Mouse (Mus musculus): ENCODE measurements at regions not wholly inside any gene's neighbourhood (a gene's known extent, or its start where the extent isn't known, plus 50 kb on each side); places are given as distances from the start of the nearest gene placed in this dataset.
A peak's percentile ranks its signal among the peaks of the same experiment; 100 is the strongest.

DNA sequence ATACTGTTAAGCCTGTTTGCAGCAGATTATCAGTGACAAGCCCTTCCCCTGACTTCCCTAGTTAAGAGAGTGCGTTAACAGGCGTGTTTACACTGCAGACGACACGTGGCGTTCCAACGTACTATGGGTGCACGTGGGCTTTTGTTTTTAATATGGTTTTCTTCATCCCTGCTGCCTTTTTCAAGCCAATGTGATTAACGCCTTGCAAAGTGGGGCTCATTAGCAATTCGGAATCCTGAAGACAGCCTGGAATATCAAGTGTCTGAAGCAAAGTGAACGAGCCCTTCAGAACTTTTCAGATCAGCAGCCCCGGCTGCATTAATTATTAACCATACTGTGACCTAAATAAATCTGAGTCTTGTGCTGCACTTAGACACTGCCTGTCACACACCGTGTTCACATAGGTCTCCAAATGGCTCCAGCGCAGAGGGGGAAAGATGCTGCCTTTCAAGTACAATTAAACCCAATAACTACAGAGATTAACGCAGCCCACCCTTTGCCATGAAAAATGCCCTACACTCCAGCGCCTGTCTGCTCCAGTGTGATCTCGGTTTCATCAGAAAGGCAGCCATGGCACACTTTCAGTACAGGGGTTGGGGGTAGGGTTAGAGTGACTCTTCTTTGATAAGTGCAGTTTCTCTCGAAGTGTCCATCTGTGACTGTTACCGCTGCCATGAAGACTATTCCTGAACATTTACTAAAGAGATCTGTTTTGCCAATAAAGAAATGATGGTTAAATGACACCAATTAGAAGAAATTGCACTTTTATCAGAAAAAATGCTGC lies 140.7 kb upstream of the Tcerg1l start:
- 37% methylated on average over 18 of the region's 18 CpGs for WGBS
- Histone ChIP-seq H3K27ac (no peak overlapping the region), H3K9ac (no peak overlapping the region), H3K4me3 (no peak overlapping the region), H3K9me3 (replicated peaks) (no peaks in the 10 kb centered on the region), H3K4me2 (0 out of 2 replicates have a peak overlapping the region, but pooled peaks have one; percentile 5), H3K4me1 (peaks cover 19% of the 10 kb centered on the region), H3K36me3 (ENCODE audit: poor library complexity, severe bottlenecking) (no peaks in the 10 kb centered on the region), H3K27me3 (peaks cover 10% of the 10 kb centered on the region)
- ATAC-seq = peak; percentile 41; the same call in 1 of the 2 replicates

DNA sequence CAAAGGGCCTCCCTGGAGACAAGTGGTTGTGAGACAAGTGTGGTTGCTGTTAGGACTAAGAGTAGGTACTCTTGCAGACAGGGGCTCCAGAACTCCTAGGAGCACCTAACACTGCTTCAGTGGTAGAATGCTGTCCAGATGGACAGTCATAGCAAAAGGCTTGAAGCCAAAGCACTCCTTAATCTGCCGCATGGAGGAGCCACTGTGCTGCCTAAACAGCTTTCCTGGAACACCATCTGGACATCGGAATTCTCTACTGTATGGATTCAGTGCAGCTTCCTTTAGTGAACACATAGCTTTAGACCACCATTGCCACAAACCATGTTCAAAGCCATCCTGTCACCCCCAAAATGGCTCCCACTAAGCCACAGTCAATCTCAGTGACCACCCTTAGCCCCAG lies 128.6 kb upstream of the Tcerg1l start:
- Histone ChIP-seq H3K27me3 (no peaks in the 10 kb centered on the region), H3K36me3 (ENCODE audit: poor library complexity, severe bottlenecking) (no peaks in the 10 kb centered on the region)

DNA sequence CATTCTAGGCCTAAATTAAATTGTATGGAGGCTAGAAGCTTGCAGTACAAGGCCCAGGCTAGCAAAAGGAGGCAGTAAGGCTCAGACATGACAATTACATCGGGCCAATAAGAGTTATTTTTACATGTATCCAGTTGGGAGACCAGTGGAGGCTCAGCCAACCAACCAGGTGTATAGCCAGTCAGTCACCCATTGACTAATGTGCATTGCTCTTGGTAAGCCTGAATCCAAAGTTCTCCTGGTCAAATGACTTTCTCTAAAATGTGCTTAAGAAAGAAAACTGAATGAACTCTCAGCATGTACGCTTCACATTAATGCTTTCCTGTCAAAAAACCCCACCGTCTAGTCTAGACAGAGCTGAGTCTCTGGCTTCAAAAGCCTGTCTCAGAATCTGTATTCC lies 127.4 kb upstream of the Tcerg1l start:
- H3K27me3 ChIP-seq = no peaks in the 10 kb centered on the region
- H3K4me1 ChIP-seq = no peaks in the 10 kb centered on the region
- H3K4me2 ChIP-seq = no peak overlapping the region
- H3K27ac ChIP-seq = no peak overlapping the region
- no peak for ATAC-seq
- H3K36me3 ChIP-seq (ENCODE audit: poor library complexity, severe bottlenecking) = no peaks in the 10 kb centered on the region
- WGBS = 74% methylated on average over 3 of the region's 3 CpGs
- no peaks in the 10 kb centered on the region for H3K9me3 ChIP-seq (replicated peaks)
- H3K4me3 ChIP-seq = no peak overlapping the region
- H3K9ac ChIP-seq = no peak overlapping the region

More for the DNA sequence above, 128.6 kb upstream of the Tcerg1l start:
- 95% methylated on average over 2 of the region's 2 CpGs for WGBS
- no peak overlapping the region for H3K4me2 ChIP-seq
- no peaks in the 10 kb centered on the region for H3K9me3 ChIP-seq (replicated peaks)
- no peak overlapping the region for H3K9ac ChIP-seq
- H3K4me3 ChIP-seq = no peak overlapping the region
- no peak for ATAC-seq
- H3K4me1 ChIP-seq = no peaks in the 10 kb centered on the region
- H3K27ac ChIP-seq = no peak overlapping the region

DNA sequence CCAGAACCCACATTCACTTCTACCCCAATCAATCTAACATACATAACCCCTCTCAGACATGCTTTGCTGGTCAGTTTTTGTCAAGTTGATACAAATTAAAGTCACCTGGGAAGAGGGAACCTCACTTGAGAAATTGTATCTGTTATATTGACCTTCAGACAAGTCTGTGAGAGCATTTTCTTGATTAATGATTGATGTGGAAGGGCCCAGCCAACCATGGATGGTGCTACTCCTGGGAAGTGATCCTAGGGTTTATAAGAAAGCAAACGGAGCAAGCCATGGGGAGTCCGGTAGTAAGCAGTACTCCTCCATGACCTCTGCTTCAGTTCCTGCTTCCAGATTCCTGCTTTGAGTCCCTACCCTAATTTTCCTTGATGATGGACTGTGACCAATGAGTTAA lies 116.6 kb upstream of the Tcerg1l start:
- Histone ChIP-seq H3K27ac (no peak overlapping the region), H3K4me1 (no peaks in the 10 kb centered on the region), H3K4me2 (no peak overlapping the region), H3K36me3 (ENCODE audit: poor library complexity, severe bottlenecking) (no peaks in the 10 kb centered on the region), H3K27me3 (no peaks in the 10 kb centered on the region), H3K9ac (no peak overlapping the region), H3K4me3 (no peak overlapping the region), H3K9me3 (replicated peaks) (no peaks in the 10 kb centered on the region)
- WGBS = 89% methylated on average over 2 of the region's 2 CpGs
- ATAC-seq = no peak

DNA sequence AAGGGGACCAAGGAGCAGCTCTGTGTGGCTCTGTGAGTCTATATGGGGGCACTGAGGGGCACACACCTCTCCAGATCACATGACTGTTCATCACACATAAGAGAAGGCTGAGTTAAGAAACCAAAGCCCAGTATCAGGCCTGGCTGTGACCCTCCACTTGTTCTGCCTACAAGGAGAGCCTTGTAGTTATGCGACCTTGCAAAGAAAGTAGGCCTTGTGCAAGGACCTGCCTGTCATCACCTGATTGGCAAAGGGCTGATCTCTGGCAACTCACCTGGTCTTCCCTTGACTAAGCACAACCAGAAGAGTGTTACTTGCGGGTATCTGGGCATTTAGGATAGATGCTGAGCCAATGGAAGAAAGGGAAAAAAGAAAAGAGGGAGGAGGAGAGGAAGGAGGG lies 107.7 kb upstream of the Tcerg1l start:
- Histone ChIP-seq H3K4me3 (no peak overlapping the region), H3K9me3 (replicated peaks) (peaks cover 4% of the 10 kb centered on the region; the same call in 1 of the 2 replicates), H3K27ac (no peak overlapping the region), H3K4me2 (no peak overlapping the region), H3K27me3 (no peaks in the 10 kb centered on the region), H3K36me3 (ENCODE audit: poor library complexity, severe bottlenecking) (no peaks in the 10 kb centered on the region), H3K4me1 (peaks cover 19% of the 10 kb centered on the region), H3K9ac (no peak overlapping the region)
- ATAC-seq = no peak
- 92% methylated on average over 2 of the region's 2 CpGs for WGBS

- no peak overlapping the region for H3K4me3 ChIP-seq
- no peaks in the 10 kb centered on the region for H3K36me3 ChIP-seq (ENCODE audit: poor library complexity, severe bottlenecking)
- ATAC-seq = no peak
- WGBS = 27% methylated on average over 3 of the region's 3 CpGs
- no peak overlapping the region for H3K27ac ChIP-seq
- no peak overlapping the region for H3K4me2 ChIP-seq
- no peak overlapping the region for H3K9ac ChIP-seq
- peaks cover 4% of the 10 kb centered on the region; the same call in 1 of the 2 replicates for H3K9me3 ChIP-seq (replicated peaks)
- H3K27me3 ChIP-seq = no peaks in the 10 kb centered on the region
- H3K4me1 ChIP-seq = peaks cover 19% of the 10 kb centered on the region
Measured at GRCm38 (mm10) chr7:138503986-138504385, 106.5 kb upstream of the Tcerg1l start.

GRCm38 (mm10) chr7:138503016-138503415 lies 105.5 kb upstream of the Tcerg1l start:
- no peak for ATAC-seq
- H3K4me1 ChIP-seq = peaks cover 19% of the 10 kb centered on the region
- no peak overlapping the region for H3K4me2 ChIP-seq
- H3K27ac ChIP-seq = no peak overlapping the region
- H3K27me3 ChIP-seq = no peaks in the 10 kb centered on the region
- H3K9me3 ChIP-seq (replicated peaks) = peaks cover 4% of the 10 kb centered on the region; the same call in 1 of the 2 replicates
- H3K4me3 ChIP-seq = no peak overlapping the region
- no peaks in the 10 kb centered on the region for H3K36me3 ChIP-seq (ENCODE audit: poor library complexity, severe bottlenecking)
- 92% methylated on average over 3 of the region's 3 CpGs for WGBS
- no peak overlapping the region for H3K9ac ChIP-seq

GRCm38 (mm10) chr7:138501347-138502014 lies 104.0 kb upstream of the Tcerg1l start:
- H3K27ac ChIP-seq = peak overlapping the region; percentile 59
- no peak overlapping the region for H3K9ac ChIP-seq
- no peaks in the 10 kb centered on the region for H3K27me3 ChIP-seq
- H3K4me1 ChIP-seq = peaks cover 19% of the 10 kb centered on the region
- no peak overlapping the region for H3K4me3 ChIP-seq
- WGBS = 32% methylated on average over 14 of the region's 14 CpGs
- H3K4me2 ChIP-seq = peak overlapping the region; percentile 10; the same call in 1 of the 2 replicates
- peak; percentile 80 for ATAC-seq
- H3K9me3 ChIP-seq (replicated peaks) = no peaks in the 10 kb centered on the region
- H3K36me3 ChIP-seq (ENCODE audit: poor library complexity, severe bottlenecking) = no peaks in the 10 kb centered on the region

DNA sequence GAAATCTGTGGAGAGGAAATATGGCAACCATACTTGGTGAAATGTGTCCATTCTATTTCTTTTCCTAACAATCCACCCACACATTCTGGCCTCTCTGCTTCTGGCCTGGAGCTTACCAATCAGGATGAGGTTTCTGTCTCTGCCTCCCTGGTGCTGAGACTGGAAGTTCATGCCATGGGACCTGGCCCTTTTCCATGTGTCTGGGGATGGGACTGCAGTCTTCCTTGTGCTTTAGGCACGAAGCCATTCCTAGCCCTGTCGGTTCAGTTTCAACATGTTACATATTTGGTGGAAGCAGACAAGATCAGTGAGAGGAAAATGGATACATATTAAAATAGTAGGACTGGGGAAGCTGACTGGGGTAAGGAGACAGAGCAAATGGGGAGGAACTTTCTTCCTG lies 100.2 kb upstream of the Tcerg1l start:
- H3K27ac ChIP-seq = no peak overlapping the region

DNA sequence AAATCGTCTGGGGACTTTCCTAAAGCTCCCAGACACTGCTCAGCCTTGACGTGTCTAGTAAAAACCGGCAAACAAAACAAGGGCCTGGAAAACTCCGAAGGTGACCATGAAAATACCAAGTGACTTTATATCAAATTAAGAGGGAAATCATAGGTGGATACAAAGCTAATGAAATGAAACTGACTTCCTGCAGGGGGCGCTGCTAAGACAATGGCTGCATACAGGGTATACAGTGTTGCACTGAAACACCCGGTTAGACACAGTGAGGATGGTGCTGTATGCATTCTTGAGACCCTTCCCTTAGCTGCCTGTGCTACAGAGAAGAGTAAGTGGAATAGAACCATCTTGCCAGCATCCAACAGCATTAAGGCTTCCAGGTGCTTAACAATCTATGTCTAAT lies 99.7 kb upstream of the Tcerg1l start:
- no peaks in the 10 kb centered on the region for H3K36me3 ChIP-seq (ENCODE audit: poor library complexity, severe bottlenecking)
- ATAC-seq = no peak
- no peaks in the 10 kb centered on the region for H3K27me3 ChIP-seq
- no peak overlapping the region for H3K4me3 ChIP-seq
- 67% methylated on average over 6 of the region's 6 CpGs for whole genome bisulfite sequencing
- H3K9ac ChIP-seq = no peak overlapping the region
- no peak overlapping the region for H3K4me2 ChIP-seq
- H3K4me1 ChIP-seq = peaks cover 14% of the 10 kb centered on the region
- H3K9me3 ChIP-seq (replicated peaks) = no peaks in the 10 kb centered on the region
- H3K27ac ChIP-seq = no peak overlapping the region

More for the DNA sequence above, 100.2 kb upstream of the Tcerg1l start:
- H3K9me3 ChIP-seq (replicated peaks) = no peaks in the 10 kb centered on the region
- H3K9ac ChIP-seq = no peak overlapping the region
- WGBS = 73% methylated on average over 2 of the region's 2 CpGs
- H3K36me3 ChIP-seq (ENCODE audit: poor library complexity, severe bottlenecking) = no peaks in the 10 kb centered on the region
- no peak for ATAC-seq
- H3K4me2 ChIP-seq = no peak overlapping the region
- no peaks in the 10 kb centered on the region for H3K27me3 ChIP-seq
- H3K4me1 ChIP-seq = peaks cover 14% of the 10 kb centered on the region
- H3K4me3 ChIP-seq = no peak overlapping the region

GRCm38 (mm10) chr7:138493661-138494060 lies 96.1 kb upstream of the Tcerg1l start:
- no peak overlapping the region for H3K4me3 ChIP-seq
- 79% methylated on average over 4 of the region's 4 CpGs for WGBS
- H3K9ac ChIP-seq = no peak overlapping the region
- no peaks in the 10 kb centered on the region for H3K36me3 ChIP-seq (ENCODE audit: poor library complexity, severe bottlenecking)
- H3K4me1 ChIP-seq = no peaks in the 10 kb centered on the region
- H3K4me2 ChIP-seq = no peak overlapping the region
- no peak overlapping the region for H3K27ac ChIP-seq
- H3K27me3 ChIP-seq = no peaks in the 10 kb centered on the region
- H3K9me3 ChIP-seq (replicated peaks) = no peaks in the 10 kb centered on the region
- ATAC-seq = no peak

DNA sequence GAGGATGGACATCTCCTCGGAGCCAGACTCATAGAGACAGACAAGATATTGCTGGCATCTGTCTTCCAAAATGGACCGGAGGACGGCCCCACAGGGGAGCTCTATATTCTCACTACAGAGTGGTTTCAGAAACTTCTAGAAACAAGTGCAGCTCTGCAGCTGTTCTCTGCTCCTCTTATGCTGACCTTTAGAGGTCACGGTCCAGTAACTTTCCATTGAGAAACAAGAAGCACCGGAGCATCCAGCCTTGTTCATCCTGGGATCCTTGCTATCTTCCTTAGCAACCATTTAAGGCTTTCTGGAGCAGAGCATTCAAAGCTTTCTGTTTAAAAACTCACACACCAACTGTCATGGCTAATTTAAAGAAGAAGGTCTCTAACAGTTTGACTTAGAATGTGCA lies 94.7 kb upstream of the Tcerg1l start:
- H3K4me1 ChIP-seq = no peaks in the 10 kb centered on the region
- no peaks in the 10 kb centered on the region for H3K27me3 ChIP-seq
- no peak overlapping the region for H3K4me3 ChIP-seq
- 80% methylated on average over 5 of the region's 5 CpGs for whole genome bisulfite sequencing
- H3K36me3 ChIP-seq (ENCODE audit: poor library complexity, severe bottlenecking) = no peaks in the 10 kb centered on the region
- no peak overlapping the region for H3K9ac ChIP-seq
- ATAC-seq = no peak
- H3K4me2 ChIP-seq = no peak overlapping the region
- H3K27ac ChIP-seq = no peak overlapping the region
- H3K9me3 ChIP-seq (replicated peaks) = no peaks in the 10 kb centered on the region; the same call in 1 of the 2 replicates

Measured in forebrain, embryonic 13.5 days (tissue).